Mouse (Mus musculus): ENCODE results near the gene Hpse.

The Hpse gene

GRCm38 (mm10) chr5:100697398-100697797, 22.1 kb downstream of the Hpse start:
- DNase-seq (ENCODE audit: low read depth, low spot score): no peak

- DNase-seq (ENCODE audit: low read depth, low spot score): no peak
These were observed 33.9 kb downstream of the Hpse start for GRCm38 (mm10) chr5:100685631-100686030.

- no peak for DNase-seq (ENCODE audit: low read depth, low spot score)
These were observed 39.0 kb downstream of the Hpse start for GRCm38 (mm10) chr5:100680542-100680933.

- no peak for DNase-seq (ENCODE audit: low read depth, low spot score)
These were observed 39.5 kb downstream of the Hpse start for GRCm38 (mm10) chr5:100679911-100680541.

- peak; percentile 50 for DNase-seq (ENCODE audit: low read depth, low spot score)
These were observed 44.7 kb downstream of the Hpse start, which contains the start of gene Coq2 for GRCm38 (mm10) chr5:100674711-100675376. Coq2 (minus strand) TSS chr5:100675140.

- peak; percentile 69 for DNase-seq (ENCODE audit: low read depth, low spot score)
These were observed 45.6 kb downstream of the Hpse start for GRCm38 (mm10) chr5:100673745-100674486.

- DNase-seq (ENCODE audit: low read depth, low spot score): no peak
These were observed 47.1 kb downstream of the Hpse start for GRCm38 (mm10) chr5:100672403-100672802.

- no peak for DNase-seq (ENCODE audit: low read depth, low spot score)
These were observed 47.6 kb downstream of the Hpse start for GRCm38 (mm10) chr5:100671897-100672296.

- no peak for DNase-seq (ENCODE audit: low read depth, low spot score)
These were observed 48.1 kb downstream of the Hpse start for GRCm38 (mm10) chr5:100671398-100671797.

- no peak for DNase-seq (ENCODE audit: low read depth, low spot score)
These were observed 52.6 kb downstream of the Hpse start for GRCm38 (mm10) chr5:100666965-100667364.

- peak; percentile 32 for DNase-seq (ENCODE audit: low read depth, low spot score)
These were observed 55.7 kb downstream of the Hpse start for GRCm38 (mm10) chr5:100663854-100664253.

- no peak for DNase-seq (ENCODE audit: low read depth, low spot score)
These were observed 56.5 kb downstream of the Hpse start for GRCm38 (mm10) chr5:100663011-100663410.

- no peak for DNase-seq (ENCODE audit: low read depth, low spot score)
These were observed 61.1 kb downstream of the Hpse start for GRCm38 (mm10) chr5:100658460-100658859.

GRCm38 (mm10) chr5:100656352-100656751, 63.2 kb downstream of the Hpse start:
- peak; percentile 51 for DNase-seq (ENCODE audit: low read depth, low spot score)

GRCm38 (mm10) chr5:100652327-100652726, 67.2 kb downstream of the Hpse start:
- no peak for DNase-seq (ENCODE audit: low read depth, low spot score)

- no peak for DNase-seq (ENCODE audit: low read depth, low spot score)
These were observed 68.0 kb downstream of the Hpse start for GRCm38 (mm10) chr5:100651486-100651885.

GRCm38 (mm10) chr5:100650969-100651368, 68.5 kb downstream of the Hpse start:
- DNase-seq (ENCODE audit: low read depth, low spot score): no peak

- DNase-seq (ENCODE audit: low read depth, low spot score): no peak
These were observed 71.0 kb downstream of the Hpse start for GRCm38 (mm10) chr5:100648546-100648945.

- DNase-seq (ENCODE audit: low read depth, low spot score): no peak
These were observed 71.5 kb downstream of the Hpse start for GRCm38 (mm10) chr5:100648046-100648445.

- no peak for DNase-seq (ENCODE audit: low read depth, low spot score)
These were observed 73.0 kb downstream of the Hpse start for GRCm38 (mm10) chr5:100646558-100646957.

- DNase-seq (ENCODE audit: low read depth, low spot score): peak; percentile 30
These were observed 75.5 kb downstream of the Hpse start for GRCm38 (mm10) chr5:100643991-100644535.

GRCm38 (mm10) chr5:100643253-100643990, 76.1 kb downstream of the Hpse start:
- DNase-seq (ENCODE audit: low read depth, low spot score): peak; percentile 33

All from skeletal muscle tissue, adult 2 months (tissue).